Mouse (Mus musculus): ENCODE data around the gene Nras.

The Nras gene

GRCm38 (mm10) chr3:103098662-103099061 is 40.6 kb downstream of the Nras start:
- no peak for DNase-seq (ENCODE audit: low spot score)

- DNase-seq (ENCODE audit: low spot score) = no peak
Observed at GRCm38 (mm10) chr3:103099667-103100066, 41.6 kb downstream of the Nras start.

GRCm38 (mm10) chr3:103100735-103101134 is 42.6 kb downstream of the Nras start:
- DNase-seq (ENCODE audit: low spot score) = no peak

GRCm38 (mm10) chr3:103101194-103101593 is 43.1 kb downstream of the Nras start:
- DNase-seq (ENCODE audit: low spot score) = no peak

GRCm38 (mm10) chr3:103101909-103102308 is 43.8 kb downstream of the Nras start:
- no peak for DNase-seq (ENCODE audit: low spot score)

- peak; percentile 97 for DNase-seq (ENCODE audit: low spot score)
Observed at GRCm38 (mm10) chr3:103102454-103103390, 44.6 kb downstream of the Nras start, which contains the start of gene Dennd2c. Gene Dennd2c (plus strand): TSS chr3:103102604.

GRCm38 (mm10) chr3:103107565-103108240 is 49.6 kb downstream of the Nras start:
- no peak for DNase-seq (ENCODE audit: low spot score)

GRCm38 (mm10) chr3:103112216-103112615 is 54.1 kb downstream of the Nras start:
- no peak for DNase-seq (ENCODE audit: low spot score)

All from spleen, adult 12 weeks (tissue).